Mouse (Mus musculus) liver, embryonic 16.5 days (tissue): ENCODE data around the gene Tac2. TPM values are rescaled to one million over a fixed set of nuclear protein-coding genes. Genes with fewer than 3 reads are reported as not detected.

Experiments used
- ATAC-seq: fragments of 200-750 bp; cut with Nextera tagmentation; 2 replicates; pipeline ENCODE4 v1.8.0; 2017; ENCODE audit warnings: low read depth, mild to moderate bottlenecking, moderate number of reproducible peaks, moderate library complexity
- H3K27ac ChIP-seq: fragments of 300-500 bp; sonication (generic); 2 replicates; pipeline ENCODE4 v1.5.1; 2014; ENCODE audit warnings: mild to moderate bottlenecking, low read length
- H3K27me3 ChIP-seq: fragments of 300-500 bp; sonication (generic); 2 replicates; pipeline ENCODE4 v1.6.1; 2014; ENCODE audit warnings: low read depth, low read length, mixed read lengths; ENCODE audit not compliant: control insufficient read depth, insufficient read depth
- H3K36me3 ChIP-seq: fragments of 300-500 bp; sonication (generic); 2 replicates; pipeline ENCODE4 v1.6.1; 2014; ENCODE audit warnings: mild to moderate bottlenecking; ENCODE audit not compliant: control insufficient read depth, insufficient read depth
- H3K4me1 ChIP-seq: fragments of 300-500 bp; sonication (generic); 2 replicates; pipeline ENCODE4 v1.6.1; 2014; ENCODE audit warnings: low read depth, low read length, mixed read lengths; ENCODE audit not compliant: control insufficient read depth
- H3K4me2 ChIP-seq: fragments of 300-500 bp; sonication (generic); 2 replicates; pipeline ENCODE4 v1.6.1; 2014; ENCODE audit warnings: low read depth, low read length, mixed read lengths
- H3K4me3 ChIP-seq: fragments of 300-500 bp; sonication (generic); 2 replicates; pipeline ENCODE4 v1.5.1; 2014; ENCODE audit warnings: low read depth, mild to moderate bottlenecking, low read length
- H3K9ac ChIP-seq: fragments of 300-500 bp; sonication (generic); 2 replicates; pipeline ENCODE4 v1.6.1; 2014; ENCODE audit warnings: low read depth, low read length
- H3K9me3 ChIP-seq: fragments of 300-500 bp; sonication (generic); replicated peaks from 2 replicates; pipeline ENCODE4 v1.6.1; 2016; ENCODE audit warnings: low read length; ENCODE audit not compliant: control insufficient read depth
- WGBS: fragments of 180-500 bp; shearing (Covaris S2); extraction: QIAGEN DNeasy Blood & Tissue Kit; methylation state at CpG from one replicate; pipeline ENCODE4 v1.1.7; 2014; ENCODE audit not compliant: insufficient replicate concordance; 5-methylcytosine and 5-hydroxymethylcytosine counted together
- polyA plus RNA-seq: library from polyadenylated mRNA; unstranded; fragments of >200 nt; fragmentation: Nextera tagmentation; extraction: Ambion mirVana; gene quantifications from 2 replicates; pipeline ENCODE4 v1.2.1, GENCODE M21; 2015

Gene Tac2
- polyA plus RNA-seq, 1 experiment from 2014 or later, result 11.3 TPM

- Histone ChIP-seq H3K4me3 (no peak overlapping the region), H3K9me3 (no peaks in the 10 kb centered on the region), H3K27ac (no peak overlapping the region), H3K9ac (no peak overlapping the region), H3K36me3 (peaks cover 19% of the 10 kb centered on the region), H3K27me3 (no peaks in the 10 kb centered on the region), H3K4me1 (peaks cover 4% of the 10 kb centered on the region), H3K4me2 (no peak overlapping the region)
- WGBS, result 4% methylated on average over 1 of the region's 1 CpGs
- ATAC-seq, result no peak
Measured at GRCm38 (mm10) chr10:127691053-127691452, 33.2 kb upstream of the Tac2 start.

- ATAC-seq, result peak; percentile 30; the same call in 1 of the 2 replicates
- no peaks in the 10 kb centered on the region for H3K9me3 ChIP-seq
- 38% methylated on average over 2 of the region's 2 CpGs for WGBS
- no peak overlapping the region for H3K4me2 ChIP-seq
- no peak overlapping the region for H3K9ac ChIP-seq
- H3K36me3 ChIP-seq, result peaks cover 17% of the 10 kb centered on the region
- no peaks in the 10 kb centered on the region for H3K27me3 ChIP-seq
- H3K4me1 ChIP-seq, result peaks cover 4% of the 10 kb centered on the region
- no peak overlapping the region for H3K4me3 ChIP-seq
- H3K27ac ChIP-seq, result no peak overlapping the region
Measured at GRCm38 (mm10) chr10:127694636-127695035, 29.6 kb upstream of the Tac2 start.

GRCm38 (mm10) chr10:127695775-127696174 lies 28.5 kb upstream of the Tac2 start:
- Histone ChIP-seq H3K4me1 (peaks cover 4% of the 10 kb centered on the region), H3K27ac (no peak overlapping the region), H3K4me3 (no peak overlapping the region), H3K4me2 (no peak overlapping the region), H3K36me3 (peaks cover 16% of the 10 kb centered on the region), H3K9ac (no peak overlapping the region), H3K9me3 (no peaks in the 10 kb centered on the region), H3K27me3 (no peaks in the 10 kb centered on the region)
- WGBS, result 72% methylated on average over 7 of the region's 7 CpGs
- no peak for ATAC-seq

- 82% methylated on average over 7 of the region's 7 CpGs for WGBS
- H3K27me3 ChIP-seq, result no peaks in the 10 kb centered on the region
- H3K9me3 ChIP-seq, result no peaks in the 10 kb centered on the region
- H3K4me2 ChIP-seq, result no peak overlapping the region
- no peak overlapping the region for H3K4me3 ChIP-seq
- no peak overlapping the region for H3K9ac ChIP-seq
- H3K4me1 ChIP-seq, result peaks cover 4% of the 10 kb centered on the region
- H3K27ac ChIP-seq, result no peak overlapping the region
- ATAC-seq, result no peak
- H3K36me3 ChIP-seq, result peaks cover 8% of the 10 kb centered on the region
Measured at GRCm38 (mm10) chr10:127698966-127699365, 25.3 kb upstream of the Tac2 start.

- H3K9ac ChIP-seq, result no peak overlapping the region
- H3K4me3 ChIP-seq, result no peak overlapping the region
- H3K4me1 ChIP-seq, result peaks cover 3% of the 10 kb centered on the region
- H3K27ac ChIP-seq, result no peak overlapping the region
- ATAC-seq, result no peak
- H3K27me3 ChIP-seq, result no peaks in the 10 kb centered on the region
- 31% methylated on average over 4 of the region's 4 CpGs for WGBS
- no peaks in the 10 kb centered on the region for H3K9me3 ChIP-seq
- H3K4me2 ChIP-seq, result no peak overlapping the region
- 0 out of 2 replicates have a peak, but pooled peaks cover 2% of the 10 kb centered on the region for H3K36me3 ChIP-seq
Measured at GRCm38 (mm10) chr10:127703299-127703698, 21.0 kb upstream of the Tac2 start.

- ATAC-seq, result no peak
- 41% methylated on average over 2 of the region's 2 CpGs for WGBS
- Histone ChIP-seq H3K9ac (no peak overlapping the region), H3K4me1 (peaks cover 3% of the 10 kb centered on the region), H3K27me3 (no peaks in the 10 kb centered on the region), H3K4me3 (no peak overlapping the region), H3K9me3 (no peaks in the 10 kb centered on the region), H3K27ac (no peak overlapping the region), H3K4me2 (no peak overlapping the region), H3K36me3 (no peaks in the 10 kb centered on the region)
Measured at GRCm38 (mm10) chr10:127704293-127704692, 20.0 kb upstream of the Tac2 start.

- 32% methylated on average over 2 of the region's 2 CpGs for WGBS
- H3K4me2 ChIP-seq, result no peak within 1 kb of the TSS
- no peaks in the 10 kb centered on the region for H3K27me3 ChIP-seq
- H3K9me3 ChIP-seq, result no peaks in the 10 kb centered on the region
- H3K4me1 ChIP-seq, result peaks cover 3% of the 10 kb centered on the region
- H3K36me3 ChIP-seq, result no peaks in the 10 kb centered on the region
- no peak within 1 kb of the TSS for H3K27ac ChIP-seq
- H3K9ac ChIP-seq, result no peak within 1 kb of the TSS
- ATAC-seq, result no peak
- no peak within 1 kb of the TSS for H3K4me3 ChIP-seq
Measured at GRCm38 (mm10) chr10:127704766-127705220, 19.5 kb upstream of the Tac2 start, which contains the start of gene Myo1a. TSS of gene Myo1a (plus strand) at chr10:127705170.

GRCm38 (mm10) chr10:127705783-127706182 lies 18.5 kb upstream of the Tac2 start:
- Histone ChIP-seq H3K27me3 (no peaks in the 10 kb centered on the region), H3K36me3 (no peaks in the 10 kb centered on the region), H3K4me3 (no peak overlapping the region), H3K9me3 (no peaks in the 10 kb centered on the region), H3K4me1 (peaks cover 3% of the 10 kb centered on the region), H3K4me2 (no peak overlapping the region), H3K9ac (no peak overlapping the region), H3K27ac (no peak overlapping the region)
- no peak for ATAC-seq
- 48% methylated on average over 4 of the region's 4 CpGs for WGBS

- ATAC-seq, result peak; percentile 27; the same call in 1 of the 2 replicates
- no peaks in the 10 kb centered on the region for H3K9me3 ChIP-seq
- no peak overlapping the region for H3K27ac ChIP-seq
- no peak overlapping the region for H3K9ac ChIP-seq
- 64% methylated on average over 7 of the region's 7 CpGs for WGBS
- H3K36me3 ChIP-seq, result no peaks in the 10 kb centered on the region
- H3K4me1 ChIP-seq, result peaks cover 3% of the 10 kb centered on the region
- H3K27me3 ChIP-seq, result no peaks in the 10 kb centered on the region
- no peak overlapping the region for H3K4me3 ChIP-seq
- H3K4me2 ChIP-seq, result no peak overlapping the region
Measured at GRCm38 (mm10) chr10:127707721-127708120, 16.6 kb upstream of the Tac2 start.
